Mouse (Mus musculus) gastrocnemius, adult 2 months (tissue): Measurements from ENCODE around the gene Sin3b. TPM values are rescaled to one million over a fixed set of nuclear protein-coding genes. Genes with fewer than 3 reads are reported as not detected.
A peak's percentile ranks its signal among the peaks of the same experiment; 100 is the strongest.
"Not testable (repeated sequence)": the region's sequence is repeated elsewhere in the genome, so short reads cannot be mapped to it uniquely, and the experiment has no call there.

ENCODE experiments used
- DNase-seq: peaks from one replicate; pipeline ENCODE4 v3.0.0; 2022
- H3K27ac ChIP-seq: fragments of 200-600 bp; 2 replicates; pipeline ENCODE4 v1.8.1; 2022; ENCODE audit warnings: mild to moderate bottlenecking
- H3K4me3 ChIP-seq: fragments of 200-600 bp; 2 replicates; pipeline ENCODE4 v1.8.1; 2022; ENCODE audit warnings: mild to moderate bottlenecking, moderate library complexity
- CTCF ChIP-seq: fragments of 200-600 bp; IDR thresholded peaks from 2 replicates; pipeline ENCODE4 v1.8.1; 2022; ENCODE audit warnings: antibody characterized with exemption, mild to moderate bottlenecking, moderate library complexity
- intact Hi-C: fragments of 180-260 bp; cut with DNase I; formaldehyde crosslinking; loops from one replicate; pipeline ENCODE4 v1.15.1; 2025
- long read RNA-seq, 2 experiments: library from polyadenylated mRNA; stranded (forward); transcript quantifications; one replicate each; pipeline ENCODE4 v2.0.0; 2021
- total RNA-seq, 2 experiments: library from RNA; stranded (reverse); gene quantifications; 2 replicates each; pipeline ENCODE4 v1.2.3; 2021

Sin3b gene
- 10 to 100 TPM; 29.4 to 36.6 TPM for total RNA-seq
- long read RNA-seq, experiment 1, full-length matches to known transcripts, result 10 of 16 reads
- long read RNA-seq, experiment 1, partial matches to known transcripts, result 6 of 16 reads
- long read RNA-seq, experiment 1, other reads (novel, unspliced or antisense), result 0 of 16 reads
- long read RNA-seq, experiment 2, full-length matches to known transcripts, result 6 of 19 reads
- long read RNA-seq, experiment 2, partial matches to known transcripts, result 9 of 19 reads
- long read RNA-seq, experiment 2, other reads (novel, unspliced or antisense), result 4 of 19 reads

- peak within 1 kb of the TSS; percentile 92 for H3K27ac ChIP-seq
- peak within 1 kb of the TSS; percentile 99 for H3K4me3 ChIP-seq
- DNase-seq, result peak; percentile 97
- TF ChIP-seq CTCF, result no peak
- intact Hi-C loops, result no loop called here
Measured at GRCm38 (mm10) chr8:72722769-72723650, at the start of gene Sin3b. TSS of gene Sin3b (plus strand) at chr8:72723285.

- H3K27ac ChIP-seq, result no peak overlapping the region
- no peak for TF ChIP-seq CTCF
- H3K4me3 ChIP-seq, result no peak overlapping the region
- no peak for DNase-seq
- intact Hi-C loops, result no loop called here
Measured at GRCm38 (mm10) chr8:72674184-72674583, 48.9 kb upstream of the Sin3b start.

DNA sequence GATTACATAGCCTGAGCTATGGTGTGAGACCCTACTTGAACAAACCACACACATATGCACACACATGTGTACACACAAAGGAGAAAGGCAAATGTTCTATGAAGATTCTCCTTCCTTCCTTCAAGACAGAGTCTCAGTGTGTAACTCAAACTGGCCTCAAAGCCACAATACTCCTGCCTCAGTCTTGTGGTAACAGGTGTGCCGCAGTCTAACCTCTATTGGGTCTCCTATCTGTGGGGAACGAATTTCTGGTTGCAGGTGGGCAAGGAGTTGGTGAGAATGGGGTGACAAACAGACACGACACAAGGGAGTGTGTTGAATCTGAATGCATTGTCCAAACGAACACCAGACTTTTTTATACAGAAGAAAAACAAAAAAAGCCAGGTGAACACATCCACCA is 46.6 kb upstream of the Sin3b start:
- Histone ChIP-seq H3K27ac (no peak overlapping the region), H3K4me3 (no peak overlapping the region)
- no peak for DNase-seq
- TF ChIP-seq CTCF, result no peak
- intact Hi-C loops, result no loop called here

GRCm38 (mm10) chr8:72676844-72677243 is 46.2 kb upstream of the Sin3b start:
- H3K27ac ChIP-seq, DNase-seq, H3K4me3 ChIP-seq, intact Hi-C loops: not testable (repeated sequence)

DNA sequence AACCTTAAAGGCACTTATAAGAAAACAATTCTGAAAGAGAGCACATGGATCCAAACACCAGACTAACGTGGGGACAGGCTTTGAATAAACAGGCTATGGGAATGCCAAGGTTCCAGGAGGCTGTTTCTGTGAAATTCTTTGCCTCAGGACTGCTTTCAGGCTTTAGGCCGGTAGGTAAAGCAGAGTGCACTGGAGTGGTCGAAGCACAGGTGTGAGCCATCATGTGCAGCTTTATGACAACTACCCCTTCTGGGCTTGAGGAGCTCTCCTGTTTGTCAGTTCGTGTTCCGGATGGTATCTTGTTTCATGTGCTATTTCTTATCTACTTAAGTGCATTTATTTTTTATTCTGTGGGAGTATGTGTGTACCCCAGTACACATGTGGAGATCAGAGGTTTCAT is 45.8 kb upstream of the Sin3b start:
- intact Hi-C loops, result no loop called here

GRCm38 (mm10) chr8:72680133-72680532 is 43.0 kb upstream of the Sin3b start:
- intact Hi-C loops, result loop anchor here (1.0 kb wide), 1 partner anchor 66 kb away; no protein-coding TSS in a partner anchor
- peak; percentile 56 for DNase-seq
- peak; percentile 75 for TF ChIP-seq CTCF
- H3K4me3 ChIP-seq, result no peak overlapping the region
- H3K27ac ChIP-seq, result no peak overlapping the region

More for the DNA sequence above, 45.8 kb upstream of the Sin3b start:
- Histone ChIP-seq H3K4me3 (no peak overlapping the region), H3K27ac (no peak overlapping the region)
- DNase-seq, result no peak
- no peak for TF ChIP-seq CTCF

DNA sequence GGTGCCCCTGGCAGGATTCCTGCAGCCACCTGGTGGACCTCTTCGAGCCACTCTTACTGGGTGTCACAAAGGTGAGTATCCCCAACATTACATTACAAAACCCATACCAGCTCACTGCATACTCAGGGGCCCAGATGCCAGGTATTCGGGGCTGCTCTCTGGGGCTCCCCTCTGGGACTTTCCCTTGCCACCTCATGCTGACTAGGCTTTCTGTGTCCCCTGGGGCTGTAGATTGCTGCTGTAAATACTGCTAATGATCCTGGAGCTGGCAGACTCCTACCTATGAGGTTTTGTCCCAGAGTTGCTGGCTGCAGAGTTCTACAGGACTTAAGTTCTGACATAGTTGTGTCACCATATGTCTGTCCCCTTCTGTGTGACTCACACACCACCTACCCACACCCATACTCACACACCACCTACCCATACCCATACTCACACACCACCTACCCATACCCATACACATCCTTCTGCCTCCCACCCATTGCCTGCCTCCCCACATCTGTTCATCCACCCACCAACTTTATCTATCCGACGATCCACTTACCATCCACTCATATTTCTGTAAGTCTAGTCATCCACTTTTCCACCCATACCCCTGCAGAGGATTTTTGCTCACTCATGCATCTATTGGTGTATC is 40.9 kb upstream of the Sin3b start:
- DNase-seq, result no peak
- no peak overlapping the region for H3K27ac ChIP-seq
- no peak for TF ChIP-seq CTCF
- intact Hi-C loops, result no loop called here
- H3K4me3 ChIP-seq, result no peak overlapping the region

- no peak for TF ChIP-seq CTCF
- intact Hi-C loops, result no loop called here
- H3K27ac ChIP-seq, result no peak overlapping the region
- H3K4me3 ChIP-seq, result no peak overlapping the region
- no peak for DNase-seq
Measured at GRCm38 (mm10) chr8:72683010-72683521, 40.0 kb upstream of the Sin3b start.

DNA sequence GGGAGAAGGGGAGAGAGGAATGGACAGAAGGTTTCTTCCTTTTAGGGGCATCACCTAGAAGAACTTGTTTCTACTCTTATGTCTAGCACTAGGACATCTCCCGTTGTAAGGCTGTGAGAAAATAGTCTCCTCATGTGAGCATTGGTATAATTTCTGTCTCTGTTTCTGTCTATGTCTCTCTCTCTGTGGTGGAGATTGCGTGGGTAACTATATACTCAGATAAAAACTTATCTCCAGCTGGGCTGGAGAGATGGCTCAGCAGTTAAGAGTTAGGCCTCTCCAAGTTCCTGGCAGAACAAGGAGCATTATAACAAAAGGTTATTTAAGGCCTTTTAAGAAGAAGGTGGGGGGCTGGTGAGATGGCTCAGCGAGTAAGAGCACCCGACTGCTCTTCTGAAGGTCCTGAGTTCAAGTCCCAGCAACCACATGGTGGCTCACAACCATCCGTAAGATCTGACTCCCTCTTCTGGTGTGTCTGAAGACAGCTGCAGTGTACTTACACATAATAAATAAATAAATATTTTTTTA is 39.4 kb upstream of the Sin3b start:
- H3K27ac ChIP-seq, DNase-seq, intact Hi-C loops, H3K4me3 ChIP-seq: not testable (repeated sequence)

- no peak for DNase-seq
- Histone ChIP-seq H3K4me3 (no peak overlapping the region), H3K27ac (no peak overlapping the region)
- TF ChIP-seq CTCF, result no peak
- intact Hi-C loops, result no loop called here
Measured at GRCm38 (mm10) chr8:72698349-72698926, 24.6 kb upstream of the Sin3b start.

DNA sequence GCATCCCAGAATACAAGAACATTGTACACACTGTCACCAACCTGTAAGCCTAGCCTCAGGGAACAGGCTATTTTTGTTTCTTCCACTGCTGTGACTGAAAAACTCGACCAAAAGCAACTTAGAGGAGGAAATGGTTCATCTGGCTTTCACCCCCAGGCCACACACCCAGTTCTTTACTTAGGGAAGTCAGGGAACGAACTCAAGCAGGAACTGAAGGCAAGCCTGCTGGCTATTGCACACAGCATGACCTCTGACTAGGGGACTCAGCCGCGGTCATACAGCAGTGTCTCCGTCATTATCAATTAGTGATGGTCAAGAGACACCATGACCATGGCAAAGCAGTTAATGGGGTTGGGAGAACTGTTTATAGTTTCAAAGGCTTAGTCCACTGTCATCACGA is 10.5 kb upstream of the Sin3b start:
- intact Hi-C loops, result no loop called here
- TF ChIP-seq CTCF, result no peak
- no peak for DNase-seq
- no peak overlapping the region for H3K4me3 ChIP-seq
- no peak overlapping the region for H3K27ac ChIP-seq

GRCm38 (mm10) chr8:72716594-72716993 is 6.5 kb upstream of the Sin3b start:
- intact Hi-C loops, result no loop called here
- no peak overlapping the region for H3K27ac ChIP-seq
- no peak overlapping the region for H3K4me3 ChIP-seq
- DNase-seq, result no peak
- TF ChIP-seq CTCF, result no peak
